Mouse (Mus musculus) heart, adult 2 months (tissue): Measurements from ENCODE around the gene Pheta2.
"Not testable (repeated sequence)": the region's sequence is repeated elsewhere in the genome, so short reads cannot be mapped to it uniquely, and the experiment has no call there.

Source experiments
- CTCF ChIP-seq: fragments of 200-600 bp; IDR thresholded peaks from 2 replicates; pipeline ENCODE4 v1.8.1; 2022; ENCODE audit warnings: antibody characterized with exemption, mild to moderate bottlenecking, moderate library complexity
- EP300 ChIP-seq: fragments of 200-500 bp; IDR thresholded peaks from 2 replicates; pipeline ENCODE4 v1.6.1; 2011; ENCODE audit warnings: low read depth, low read length, control low read depth; ENCODE audit not compliant: insufficient read depth
- POLR2A ChIP-seq: fragments of 200-500 bp; IDR thresholded peaks from 2 replicates; pipeline ENCODE4 v1.6.1; 2011; ENCODE audit warnings: mild to moderate bottlenecking, low read depth, low read length, control low read depth; ENCODE audit not compliant: insufficient read depth

- TF ChIP-seq CTCF, POLR2A, EP300: not testable (repeated sequence)
Observed at GRCm38 (mm10) chr15:82363801-82364200, 25.1 kb downstream of the Pheta2 start.
